Mouse (Mus musculus) lung, embryonic 16.5 days (tissue): Measurements from ENCODE around the gene Mrpl27. TPM values are rescaled to one million over a fixed set of nuclear protein-coding genes. Genes with fewer than 3 reads are reported as not detected.
"Not testable (repeated sequence)": the region's sequence is repeated elsewhere in the genome, so short reads cannot be mapped to it uniquely, and the experiment has no call there.

Experiments
- ATAC-seq: fragments of 200-750 bp; cut with Nextera tagmentation; 2 replicates; pipeline ENCODE4 v1.8.0; 2017; ENCODE audit warnings: low read depth, mild to moderate bottlenecking, moderate library complexity
- H3K27ac ChIP-seq: fragments of 300-500 bp; sonication (generic); 2 replicates; pipeline ENCODE4 v1.5.1; 2014; ENCODE audit warnings: mild to moderate bottlenecking, control low read depth, low read length
- H3K27me3 ChIP-seq: fragments of 300-500 bp; sonication (generic); 2 replicates; pipeline ENCODE4 v1.6.1; 2014; ENCODE audit warnings: low read depth, low read length, mixed read lengths; ENCODE audit not compliant: control insufficient read depth, insufficient read depth
- H3K36me3 ChIP-seq: fragments of 300-500 bp; sonication (generic); 2 replicates; pipeline ENCODE4 v1.6.1; 2014; ENCODE audit warnings: low read length; ENCODE audit not compliant: control insufficient read depth, insufficient read depth
- H3K4me1 ChIP-seq: fragments of 300-500 bp; sonication (generic); replicated peaks from 2 replicates; pipeline ENCODE4 v1.6.1; 2014; ENCODE audit warnings: low read length, mixed read lengths; ENCODE audit not compliant: control insufficient read depth, insufficient read depth
- H3K4me2 ChIP-seq: fragments of 300-500 bp; sonication (generic); 2 replicates; pipeline ENCODE4 v1.6.1; 2014; ENCODE audit warnings: low read depth, low read length, control low read depth
- H3K4me3 ChIP-seq: fragments of 300-500 bp; sonication (generic); 2 replicates; pipeline ENCODE4 v1.5.1; 2014; ENCODE audit warnings: mild to moderate bottlenecking, low read length, control low read depth
- H3K9ac ChIP-seq: fragments of 300-500 bp; sonication (generic); 2 replicates; pipeline ENCODE4 v1.6.1; 2014; ENCODE audit warnings: low read length, control low read depth
- H3K9me3 ChIP-seq: fragments of 300-500 bp; sonication (generic); 2 replicates; pipeline ENCODE4 v1.6.1; 2016; ENCODE audit warnings: low read length; ENCODE audit not compliant: control insufficient read depth
- WGBS: fragments of 180-500 bp; shearing (Covaris S2); extraction: QIAGEN DNeasy Blood & Tissue Kit; methylation state at CpG from one replicate; pipeline ENCODE4 v1.1.7; 2014; 5-methylcytosine and 5-hydroxymethylcytosine counted together
- polyA plus RNA-seq: library from polyadenylated mRNA; unstranded; fragments of >200 nt; fragmentation: Nextera tagmentation; extraction: Ambion mirVana; gene quantifications from 2 replicates; pipeline ENCODE4 v1.2.1, GENCODE M21; 2015

Gene Mrpl27
- polyA plus RNA-seq, 1 experiment from 2014 or later, result 140 TPM

DNA sequence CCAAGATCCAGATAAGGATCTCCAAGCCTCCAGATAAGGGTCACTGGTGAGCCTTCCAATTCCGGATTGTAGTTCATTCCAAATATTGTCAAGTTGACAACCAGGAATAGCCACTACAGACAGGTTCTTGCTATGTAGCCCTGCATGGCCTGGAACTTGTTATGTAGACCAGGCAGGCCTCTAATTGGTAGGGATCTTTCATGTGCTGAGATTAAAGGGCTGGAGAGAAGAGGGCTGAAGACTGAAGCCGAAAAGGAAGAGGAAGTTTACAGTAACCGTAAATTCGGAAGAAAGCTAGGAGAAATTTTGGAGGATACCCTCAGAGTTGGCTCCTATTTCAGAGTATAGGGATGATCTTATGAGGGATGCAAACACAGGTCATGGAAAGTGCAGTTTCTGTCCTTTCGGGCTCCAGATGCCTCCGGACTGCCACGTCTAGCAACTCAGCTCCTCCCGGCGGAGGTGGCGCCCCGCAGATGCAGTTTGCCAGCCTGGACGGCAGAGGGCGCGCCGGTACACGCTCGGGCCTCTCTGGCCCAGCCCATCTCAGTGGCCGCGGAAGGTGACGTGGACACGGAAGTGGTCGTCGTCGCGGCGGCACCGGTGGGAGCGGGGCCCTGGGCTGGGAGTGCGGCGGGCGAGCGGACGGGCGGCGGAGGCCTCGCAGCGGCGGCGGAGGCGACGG, 24.2 kb upstream of the Mrpl27 start, which contains the start of gene Lrrc59:
Gene Lrrc59, plus strand, starts transcription at position 569 of the 685 bp plus-strand sequence.
- Histone ChIP-seq H3K4me1 (peaks cover 8% of the 10 kb centered on the region; the same call in 1 of the 2 replicates), H3K27ac (peak within 1 kb of the TSS; percentile 61), H3K9me3 (no peaks in the 10 kb centered on the region), H3K9ac (peak within 1 kb of the TSS; percentile 92), H3K4me2 (peak within 1 kb of the TSS; percentile 91), H3K4me3 (peak within 1 kb of the TSS; percentile 100), H3K27me3 (no peaks in the 10 kb centered on the region), H3K36me3 (peaks cover 21% of the 10 kb centered on the region)
- ATAC-seq, result peak; percentile 98
- WGBS, result 2% methylated on average over 35 of the region's 41 CpGs

DNA sequence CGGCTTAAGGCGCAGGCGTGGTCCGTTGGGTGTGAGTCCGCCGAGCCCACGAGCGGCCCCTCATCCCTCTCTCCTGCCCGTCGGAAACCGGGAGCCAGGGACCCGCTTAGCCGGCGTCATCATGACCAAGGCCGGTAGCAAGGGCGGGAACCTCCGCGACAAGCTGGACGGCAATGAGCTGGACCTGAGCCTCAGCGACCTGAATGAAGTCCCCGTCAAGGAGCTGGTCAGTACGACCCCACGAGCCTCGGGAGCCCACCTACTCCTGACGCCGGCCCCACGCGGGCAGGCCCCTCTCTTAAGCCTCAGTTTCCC, 23.7 kb upstream of the Mrpl27 start:
- Histone ChIP-seq H3K27me3 (no peaks in the 10 kb centered on the region), H3K4me3 (peak overlapping the region; percentile 100), H3K4me2 (peak overlapping the region; percentile 91), H3K36me3 (peaks cover 26% of the 10 kb centered on the region), H3K9me3 (no peaks in the 10 kb centered on the region), H3K4me1 (peaks cover 8% of the 10 kb centered on the region; the same call in 1 of the 2 replicates), H3K9ac (peak overlapping the region; percentile 92), H3K27ac (peak overlapping the region; percentile 61)
- ATAC-seq, result peak; percentile 50
- under 1% methylated on average over 28 of the region's 28 CpGs for WGBS

DNA sequence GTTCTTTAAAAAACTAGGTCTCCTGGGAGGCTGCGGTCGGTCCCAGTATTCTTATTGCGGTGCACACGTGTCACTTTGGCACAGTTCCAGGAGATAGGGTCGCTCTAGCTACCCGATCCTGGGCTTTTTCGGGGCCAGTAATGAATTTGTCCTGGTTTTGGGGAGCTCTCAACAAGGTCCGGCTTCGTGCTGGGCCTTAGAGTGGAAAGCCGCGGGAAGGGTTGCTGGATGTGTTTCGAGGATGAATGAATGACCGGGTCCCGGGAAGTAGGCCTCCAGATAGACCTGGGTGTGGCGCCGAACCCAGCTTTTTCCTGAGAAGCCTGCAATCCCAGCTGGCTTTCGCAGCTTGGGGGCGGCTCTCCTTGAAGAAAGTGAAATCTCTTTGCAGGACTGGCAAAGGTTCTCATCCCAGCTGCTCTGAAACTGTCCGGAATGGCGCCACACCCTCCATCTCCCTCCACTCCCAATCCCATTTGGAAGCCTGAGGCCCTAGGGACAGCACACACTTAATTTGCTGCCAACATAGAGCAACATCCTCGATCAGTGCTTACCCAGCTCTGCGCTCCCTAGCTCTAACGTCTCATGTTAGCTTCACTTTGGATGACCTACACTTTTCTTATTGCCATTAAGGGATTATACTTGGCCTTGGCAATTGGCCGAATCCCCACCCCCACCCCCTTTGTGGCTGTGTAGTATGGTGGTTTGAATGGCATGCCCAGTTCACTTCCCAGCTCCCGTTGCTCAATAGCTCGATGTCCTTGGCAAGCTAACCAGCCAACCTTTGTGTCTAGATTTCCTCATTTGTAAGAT, 23.2 kb upstream of the Mrpl27 start:
- Histone ChIP-seq H3K27ac (peak overlapping the region; percentile 61), H3K27me3 (no peaks in the 10 kb centered on the region), H3K4me3 (peak overlapping the region; percentile 100), H3K36me3 (peaks cover 31% of the 10 kb centered on the region), H3K4me2 (peak overlapping the region; percentile 91), H3K4me1 (peaks cover 8% of the 10 kb centered on the region; the same call in 1 of the 2 replicates), H3K9me3 (no peaks in the 10 kb centered on the region), H3K9ac (peak overlapping the region; percentile 92)
- 7% methylated on average over 26 of the region's 26 CpGs for WGBS
- ATAC-seq, result peak; percentile 19; the same call in 1 of the 2 replicates

DNA sequence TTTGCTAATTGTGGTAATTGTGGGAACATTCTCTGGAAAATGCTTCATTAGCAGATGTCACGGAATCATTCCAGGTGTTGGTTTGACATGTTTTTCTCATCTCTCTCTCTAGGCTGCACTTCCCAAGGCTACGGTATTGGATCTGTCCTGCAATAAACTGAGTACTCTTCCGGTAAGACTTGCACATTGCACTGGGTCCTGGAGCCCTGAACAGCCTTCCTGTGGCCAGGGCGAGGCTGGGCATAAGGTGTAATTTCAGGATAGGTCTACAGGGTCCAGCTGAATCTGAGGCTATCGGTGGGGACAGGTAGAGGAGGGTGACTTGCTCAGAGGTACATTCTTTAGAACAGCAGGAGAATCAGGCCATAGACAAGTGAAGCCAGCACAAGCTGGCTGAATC, 21.6 kb upstream of the Mrpl27 start:
- peaks cover 8% of the 10 kb centered on the region; the same call in 1 of the 2 replicates for H3K4me1 ChIP-seq
- no peak overlapping the region for H3K4me3 ChIP-seq
- no peaks in the 10 kb centered on the region for H3K27me3 ChIP-seq
- H3K4me2 ChIP-seq, result no peak overlapping the region
- H3K9ac ChIP-seq, result no peak overlapping the region
- WGBS, result 97% methylated on average over 5 of the region's 5 CpGs
- H3K9me3 ChIP-seq, result no peaks in the 10 kb centered on the region
- no peak for ATAC-seq
- no peak overlapping the region for H3K27ac ChIP-seq
- H3K36me3 ChIP-seq, result peaks cover 46% of the 10 kb centered on the region

DNA sequence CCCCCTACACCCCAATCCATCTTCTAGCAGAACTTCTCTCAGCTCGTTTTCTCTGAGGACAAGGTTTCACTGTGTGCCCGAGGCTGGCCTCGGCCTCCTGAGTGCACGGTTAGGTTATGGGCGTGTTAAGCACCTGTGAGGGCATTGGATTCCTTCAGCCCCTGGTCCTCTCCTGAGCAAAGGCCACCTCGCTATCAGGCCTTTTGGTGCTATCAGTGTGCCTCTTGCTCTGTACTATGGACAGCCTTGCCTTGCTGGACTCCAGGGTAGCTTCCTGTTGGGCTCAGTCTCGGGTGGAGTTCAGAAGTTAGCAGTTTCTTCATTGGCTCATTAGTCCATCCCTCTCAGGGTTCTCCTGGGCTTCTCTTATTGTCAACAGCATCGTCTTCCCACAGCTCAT, 20.6 kb upstream of the Mrpl27 start:
- Histone ChIP-seq H3K9me3 (no peaks in the 10 kb centered on the region), H3K27ac (no peak overlapping the region), H3K4me1 (peaks cover 8% of the 10 kb centered on the region; the same call in 1 of the 2 replicates), H3K36me3 (peaks cover 53% of the 10 kb centered on the region), H3K4me3 (no peak overlapping the region), H3K4me2 (no peak overlapping the region), H3K27me3 (no peaks in the 10 kb centered on the region), H3K9ac (no peak overlapping the region)
- 85% methylated on average over 8 of the region's 8 CpGs for WGBS
- ATAC-seq, result no peak

DNA sequence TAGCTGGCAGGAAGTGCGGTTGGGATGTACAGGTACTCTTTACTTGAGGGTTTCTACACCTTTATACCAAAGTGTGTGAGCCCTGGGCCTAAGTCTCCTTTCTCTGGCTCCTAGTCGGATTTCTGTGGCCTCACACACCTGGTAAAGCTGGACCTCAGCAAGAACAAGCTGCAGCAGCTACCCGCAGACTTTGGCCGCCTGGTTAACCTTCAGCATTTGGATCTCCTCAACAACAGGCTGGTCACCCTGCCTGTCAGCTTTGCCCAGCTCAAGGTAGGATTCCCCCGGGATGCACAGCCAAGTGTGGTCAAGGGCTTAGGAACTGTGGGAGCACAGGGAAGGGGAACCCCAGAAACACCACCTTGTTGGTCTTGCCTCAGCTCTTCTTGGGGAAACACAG, 19.1 kb upstream of the Mrpl27 start:
- Histone ChIP-seq H3K4me1 (peaks cover 8% of the 10 kb centered on the region; the same call in 1 of the 2 replicates), H3K4me3 (no peak overlapping the region), H3K9me3 (no peaks in the 10 kb centered on the region), H3K4me2 (no peak overlapping the region), H3K9ac (no peak overlapping the region), H3K27ac (no peak overlapping the region), H3K36me3 (peaks cover 66% of the 10 kb centered on the region), H3K27me3 (no peaks in the 10 kb centered on the region)
- ATAC-seq, result no peak
- WGBS, result 90% methylated on average over 5 of the region's 5 CpGs

DNA sequence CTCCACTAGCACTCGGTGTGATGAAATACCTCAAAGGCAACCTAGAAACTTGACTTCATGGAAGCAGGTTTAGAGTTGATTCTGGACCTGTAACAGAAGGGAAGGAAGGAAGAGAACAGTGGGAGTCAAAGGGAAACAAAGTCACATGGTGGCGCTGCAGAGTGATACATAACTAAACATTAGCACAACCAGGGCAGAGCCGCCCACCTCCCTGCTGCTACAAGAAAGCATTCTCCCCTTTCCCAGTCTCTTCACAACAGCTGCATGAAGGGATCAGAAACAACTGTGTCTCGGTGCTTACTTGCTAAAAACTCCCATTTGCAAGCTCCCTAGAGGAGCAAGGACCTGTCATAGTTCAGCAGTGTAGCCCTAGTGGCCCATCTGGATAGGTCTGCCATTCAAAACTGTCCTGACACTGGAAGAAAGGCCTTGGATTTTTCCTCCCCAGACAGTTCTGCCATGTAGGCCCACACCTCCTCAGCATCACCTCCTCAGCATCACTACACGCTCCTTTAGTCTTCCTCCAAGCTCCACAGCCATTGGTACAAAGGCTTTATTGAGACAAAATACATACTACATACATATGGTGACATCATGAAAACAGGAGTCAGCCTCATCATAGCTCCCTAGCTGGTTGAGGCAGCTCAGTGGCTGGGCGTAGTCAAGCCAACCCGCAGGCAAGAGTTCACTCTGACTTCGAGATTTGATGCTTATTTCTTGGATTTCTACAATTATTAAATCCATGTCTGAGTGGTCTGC, 8.9 kb upstream of the Mrpl27 start:
- ATAC-seq, result no peak
- no peaks in the 10 kb centered on the region for H3K27me3 ChIP-seq
- no peaks in the 10 kb centered on the region for H3K4me1 ChIP-seq
- peaks cover 62% of the 10 kb centered on the region for H3K36me3 ChIP-seq
- no peak overlapping the region for H3K9ac ChIP-seq
- H3K4me3 ChIP-seq, result no peak overlapping the region
- WGBS, result 81% methylated on average over 8 of the region's 8 CpGs
- no peaks in the 10 kb centered on the region for H3K9me3 ChIP-seq
- H3K27ac ChIP-seq, result no peak overlapping the region
- no peak overlapping the region for H3K4me2 ChIP-seq

DNA sequence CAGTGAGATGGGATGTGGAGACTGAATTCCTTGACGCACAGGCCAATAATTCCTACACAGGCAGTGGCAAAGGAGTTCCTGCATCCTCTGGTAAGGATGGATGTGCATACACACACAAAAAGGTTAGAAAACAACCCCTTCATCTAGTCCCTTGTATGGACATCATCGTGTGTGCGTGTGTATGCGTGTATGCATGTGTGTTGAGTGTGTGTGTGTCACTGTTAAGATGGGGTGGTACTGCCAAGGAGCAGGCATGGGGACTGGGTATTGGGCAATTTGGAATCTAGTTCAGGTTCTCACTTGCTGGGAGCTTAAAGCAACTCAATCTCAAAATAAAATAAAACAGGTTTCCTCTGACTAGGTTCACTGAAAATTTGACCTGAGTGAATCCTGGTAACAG, 7.1 kb upstream of the Mrpl27 start:
- no peak overlapping the region for H3K4me2 ChIP-seq
- H3K4me3 ChIP-seq, result no peak overlapping the region
- no peaks in the 10 kb centered on the region for H3K27me3 ChIP-seq
- H3K9me3 ChIP-seq, result no peaks in the 10 kb centered on the region
- peaks cover 60% of the 10 kb centered on the region for H3K36me3 ChIP-seq
- no peak overlapping the region for H3K27ac ChIP-seq
- ATAC-seq, result no peak
- H3K4me1 ChIP-seq, result no peaks in the 10 kb centered on the region
- H3K9ac ChIP-seq, result no peak overlapping the region
- WGBS, result 92% methylated on average over 4 of the region's 4 CpGs

DNA sequence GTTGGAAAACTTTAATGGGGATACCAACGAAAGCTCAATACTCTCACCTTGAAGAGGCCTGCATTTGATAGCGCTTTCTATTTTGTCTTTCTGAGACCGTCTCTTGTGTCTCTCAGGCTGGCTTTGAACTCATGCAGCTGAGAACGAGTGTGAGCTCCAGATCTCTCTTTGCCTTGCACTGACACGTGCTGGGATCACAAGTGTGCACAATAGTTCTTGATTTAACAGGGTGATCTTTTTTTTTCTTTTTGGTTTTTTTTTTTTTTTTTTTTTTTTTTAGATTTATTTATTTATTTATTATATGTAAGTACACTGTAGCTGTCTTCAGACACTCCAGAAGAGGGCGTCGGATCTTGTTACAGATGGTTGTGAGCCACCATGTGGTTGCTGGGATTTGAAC, 2.3 kb upstream of the Mrpl27 start:
- WGBS, result 95% methylated on average over 5 of the region's 7 CpGs
- not testable (repeated sequence) for ATAC-seq

More for the DNA sequence above, 2.3 kb upstream of the Mrpl27 start:
- peaks cover 13% of the 10 kb centered on the region for H3K4me1 ChIP-seq
- H3K27ac ChIP-seq, H3K4me2 ChIP-seq, H3K27me3 ChIP-seq, H3K9ac ChIP-seq, H3K9me3 ChIP-seq, H3K4me3 ChIP-seq: not testable (repeated sequence)
- H3K36me3 ChIP-seq, result peaks cover 29% of the 10 kb centered on the region
